Mouse (Mus musculus) urinary bladder, postnatal 36 days (tissue): Measurements from ENCODE around the gene Mthfd1l.
A peak's percentile ranks its signal among the peaks of the same experiment; 100 is the strongest.
"Not testable (repeated sequence)": the region's sequence is repeated elsewhere in the genome, so short reads cannot be mapped to it uniquely, and the experiment has no call there.

ENCODE experiments used
- DNase-seq, 2 experiments: peaks; one replicate each; pipeline ENCODE4 v3.0.0; 2022; ENCODE audit warnings: low spot score in 2 of 2, mixed read lengths in 1 of 2

Gene Mthfd1l

GRCm38 (mm10) chr10:4119287-4119686 lies 146.4 kb downstream of the Mthfd1l start:
- no peak for DNase-seq

- peak in 1 of 2 experiments; percentile 75 for DNase-seq
Measured at GRCm38 (mm10) chr10:4120708-4121107, 147.8 kb downstream of the Mthfd1l start.

GRCm38 (mm10) chr10:4121197-4121596 lies 148.3 kb downstream of the Mthfd1l start:
- DNase-seq = no peak

- DNase-seq = not testable (repeated sequence)
Measured at GRCm38 (mm10) chr10:4123280-4123945, 150.5 kb downstream of the Mthfd1l start.

GRCm38 (mm10) chr10:4124148-4124547 lies 151.2 kb downstream of the Mthfd1l start:
- DNase-seq = no peak

GRCm38 (mm10) chr10:4125232-4125631 lies 152.3 kb downstream of the Mthfd1l start:
- no peak for DNase-seq

- no peak for DNase-seq
Measured at GRCm38 (mm10) chr10:4126335-4127012, 153.6 kb downstream of the Mthfd1l start.

GRCm38 (mm10) chr10:4128411-4128810 lies 155.5 kb downstream of the Mthfd1l start:
- no peak for DNase-seq

- DNase-seq = peak in 1 of 2 experiments; percentile 54
Measured at GRCm38 (mm10) chr10:4128915-4129314, 156.0 kb downstream of the Mthfd1l start.

- no peak for DNase-seq
Measured at GRCm38 (mm10) chr10:4129461-4129860, 156.5 kb downstream of the Mthfd1l start.

GRCm38 (mm10) chr10:4130034-4130607 lies 157.2 kb downstream of the Mthfd1l start:
- DNase-seq = no peak

- no peak for DNase-seq
Measured at GRCm38 (mm10) chr10:4132735-4133134, 159.8 kb downstream of the Mthfd1l start.

- no peak for DNase-seq
Measured at GRCm38 (mm10) chr10:4135100-4135764, 162.3 kb downstream of the Mthfd1l start.

- no peak for DNase-seq
Measured at GRCm38 (mm10) chr10:4139531-4139930, 166.6 kb downstream of the Mthfd1l start.

GRCm38 (mm10) chr10:4141689-4142088 lies 168.8 kb downstream of the Mthfd1l start:
- no peak for DNase-seq

GRCm38 (mm10) chr10:4142816-4143215 lies 169.9 kb downstream of the Mthfd1l start:
- no peak for DNase-seq

- no peak for DNase-seq
Measured at GRCm38 (mm10) chr10:4143381-4143780, 170.5 kb downstream of the Mthfd1l start.

- DNase-seq = no peak
Measured at GRCm38 (mm10) chr10:4145080-4145807, 172.3 kb downstream of the Mthfd1l start.

GRCm38 (mm10) chr10:4146947-4147346 lies 174.0 kb downstream of the Mthfd1l start:
- no peak for DNase-seq

GRCm38 (mm10) chr10:4151159-4151558 lies 178.2 kb downstream of the Mthfd1l start:
- no peak for DNase-seq

GRCm38 (mm10) chr10:4151862-4152776 lies 179.2 kb downstream of the Mthfd1l start:
- DNase-seq = no peak
